Mouse (Mus musculus): ENCODE measurements at regions not wholly inside any gene's neighbourhood (a gene's known extent, or its start where the extent isn't known, plus 50 kb on each side); places are given as distances from the start of the nearest gene placed in this dataset.
A peak's percentile ranks its signal among the peaks of the same experiment; 100 is the strongest.

DNA sequence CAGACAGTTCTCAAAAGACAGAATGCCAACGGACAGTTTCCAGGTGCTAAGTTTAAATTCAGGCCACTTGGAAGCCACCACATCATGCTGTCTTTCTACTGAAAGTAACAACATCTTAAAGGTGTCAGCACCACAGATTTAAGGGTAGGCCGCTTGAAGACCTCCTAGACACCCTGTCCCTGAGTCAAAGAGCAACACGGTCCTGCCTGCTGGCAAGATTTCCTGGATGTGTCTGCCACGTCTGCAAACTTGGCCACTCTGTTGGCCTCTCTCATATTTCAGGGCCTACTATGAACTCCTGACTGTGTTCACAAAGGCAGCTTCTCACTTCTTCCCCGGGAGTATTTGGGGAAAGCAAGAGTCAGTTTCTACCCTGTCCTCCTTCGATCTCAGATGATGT, 194.7 kb upstream of the Esrrg start:
- no peaks in the 10 kb centered on the region for H3K27me3 ChIP-seq (replicated peaks)
- no peaks in the 10 kb centered on the region for H3K36me3 ChIP-seq (replicated peaks)
- 89% methylated on average over 6 of the region's 6 CpGs for WGBS
- no peak overlapping the region for H3K27ac ChIP-seq
- H3K4me1 ChIP-seq: no peaks in the 10 kb centered on the region
- ATAC-seq (replicated peaks): no peak
- H3K9ac ChIP-seq: no peak overlapping the region
- H3K4me3 ChIP-seq: no peak overlapping the region
- no peaks in the 10 kb centered on the region for H3K9me3 ChIP-seq
- no peak overlapping the region for H3K4me2 ChIP-seq

DNA sequence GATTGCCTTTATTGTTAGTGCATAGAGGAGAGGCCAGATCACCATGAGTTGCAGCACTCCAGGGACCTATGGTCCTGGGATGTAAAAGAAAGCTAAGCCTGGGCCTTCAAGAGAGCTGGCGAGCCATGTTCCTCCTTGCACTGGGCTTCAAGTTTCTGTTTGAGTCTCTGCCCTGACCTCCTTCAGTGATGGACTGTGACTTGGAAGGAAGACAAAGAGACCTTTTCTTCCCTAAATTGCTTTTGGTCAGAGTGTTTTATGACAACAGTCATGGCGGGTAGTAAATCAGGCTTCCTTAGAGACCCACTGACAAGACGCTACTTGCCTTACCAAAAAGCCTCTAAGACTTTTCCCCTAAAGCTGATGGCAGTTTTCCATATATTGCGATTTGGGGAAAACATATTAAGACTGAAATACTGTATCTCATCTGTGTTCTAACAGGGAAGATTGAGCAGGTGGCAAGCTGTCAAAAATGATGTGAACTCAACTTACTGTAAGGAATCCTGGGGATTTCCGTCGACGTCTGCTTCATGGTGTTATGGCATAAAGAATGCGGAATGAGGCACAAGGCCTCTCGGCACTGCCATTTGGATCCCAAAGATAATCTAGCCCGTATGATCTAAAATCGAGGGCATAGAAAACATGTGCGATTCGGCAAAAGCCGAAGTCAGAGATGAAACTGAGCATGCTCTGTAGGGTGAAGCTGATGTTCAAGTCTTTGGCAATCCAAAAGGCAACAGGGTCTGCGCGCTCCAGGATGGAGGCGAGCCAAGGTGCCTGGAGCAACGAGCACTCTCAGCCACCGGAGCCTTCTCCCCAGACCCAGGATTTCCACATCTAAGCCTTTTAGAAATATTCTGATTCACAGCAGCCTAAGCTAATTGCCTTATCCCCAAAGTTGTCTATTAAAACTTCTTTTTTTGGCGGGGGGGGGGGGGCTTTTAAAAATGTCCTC, 190.1 kb upstream of the Esrrg start:
- H3K4me3 ChIP-seq: no peak overlapping the region
- no peak for ATAC-seq (replicated peaks)
- no peak overlapping the region for H3K27ac ChIP-seq
- H3K27me3 ChIP-seq (replicated peaks): no peaks in the 10 kb centered on the region
- no peaks in the 10 kb centered on the region for H3K9me3 ChIP-seq
- no peaks in the 10 kb centered on the region for H3K4me1 ChIP-seq
- H3K9ac ChIP-seq: no peak overlapping the region
- WGBS: 87% methylated on average over 20 of the region's 20 CpGs
- no peak overlapping the region for H3K4me2 ChIP-seq
- no peaks in the 10 kb centered on the region for H3K36me3 ChIP-seq (replicated peaks)

DNA sequence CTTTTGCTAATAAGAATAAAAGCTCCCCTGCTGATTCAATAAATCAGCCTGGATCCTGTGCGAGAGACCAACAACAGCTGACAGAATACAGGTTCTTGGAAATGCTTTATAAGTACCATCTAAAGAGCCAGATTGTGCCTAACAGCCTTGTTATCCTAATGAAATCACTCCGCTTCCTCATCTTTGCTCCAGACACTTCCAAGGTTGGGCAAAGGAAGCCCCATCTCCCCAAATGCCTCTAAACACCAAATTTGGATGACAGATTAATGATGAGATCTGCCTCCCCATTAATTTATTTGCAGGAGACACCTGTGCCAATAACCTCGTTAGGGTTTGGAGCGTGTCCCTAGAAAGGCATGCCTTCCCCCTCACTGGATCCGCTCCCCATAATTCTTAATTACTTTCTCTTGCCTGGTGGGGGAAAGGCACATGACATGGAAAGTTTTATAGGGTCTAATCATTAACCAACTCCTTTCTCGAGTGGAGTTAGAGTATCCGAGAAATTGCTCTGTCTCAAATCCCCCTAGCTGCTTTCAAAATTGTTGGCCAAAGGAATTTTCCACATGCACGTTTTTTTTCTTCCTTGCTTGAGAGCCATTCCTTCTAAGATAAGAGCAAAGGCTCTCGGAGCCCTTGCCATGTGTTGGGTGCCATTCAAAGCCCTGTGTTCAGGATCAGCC, 179.9 kb upstream of the Esrrg start:
- no peaks in the 10 kb centered on the region for H3K9me3 ChIP-seq
- 77% methylated on average over 9 of the region's 9 CpGs for whole genome bisulfite sequencing
- H3K27ac ChIP-seq: no peak overlapping the region
- ATAC-seq (replicated peaks): no peak
- no peaks in the 10 kb centered on the region for H3K36me3 ChIP-seq (replicated peaks)
- no peak overlapping the region for H3K4me3 ChIP-seq
- no peaks in the 10 kb centered on the region for H3K4me1 ChIP-seq
- H3K9ac ChIP-seq: no peak overlapping the region
- no peaks in the 10 kb centered on the region for H3K27me3 ChIP-seq (replicated peaks)
- no peak overlapping the region for H3K4me2 ChIP-seq

DNA sequence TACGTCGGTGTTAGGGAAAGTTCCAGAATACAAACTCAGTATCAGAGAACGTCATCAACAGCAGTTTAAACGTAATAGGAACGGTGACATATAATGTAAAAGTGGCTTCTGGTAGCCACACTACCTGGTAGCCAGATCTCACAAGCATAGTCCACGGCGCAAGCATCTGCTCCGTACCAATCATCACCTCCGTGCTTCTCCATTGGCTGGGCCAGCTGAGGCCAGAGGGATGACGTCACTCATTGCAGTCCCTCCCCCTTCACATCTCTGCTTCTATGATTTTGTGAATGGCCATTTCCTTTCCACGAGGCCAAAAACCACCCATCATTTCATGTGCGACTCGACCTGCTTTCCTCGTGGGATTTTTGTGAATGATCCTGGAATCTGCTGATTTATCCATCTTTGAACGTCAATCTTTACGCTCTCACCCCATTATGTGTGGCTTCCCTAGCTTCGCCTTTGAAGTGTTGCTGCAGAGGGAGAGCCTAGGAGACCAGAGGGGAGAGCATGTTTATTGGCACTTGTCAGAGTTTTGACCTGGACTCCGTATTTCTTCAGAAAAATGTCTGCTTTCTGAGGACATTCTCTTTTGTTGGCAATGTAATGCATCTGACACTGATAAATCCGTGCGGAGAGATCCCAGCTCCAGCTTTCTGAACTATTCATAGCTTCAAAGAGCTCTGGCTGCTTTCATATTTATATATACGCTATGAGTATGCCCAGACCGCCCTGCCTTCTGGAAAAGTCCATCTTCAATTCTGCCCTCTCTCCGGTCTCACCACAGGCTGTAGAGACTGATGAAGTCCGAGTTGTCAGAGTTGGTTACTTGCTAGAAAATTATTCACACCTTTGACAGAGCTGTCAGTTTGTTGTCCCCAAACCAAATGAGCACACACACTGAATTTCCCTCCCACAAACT, 174.6 kb upstream of the Esrrg start:
- Histone ChIP-seq H3K27ac (no peak overlapping the region), H3K4me3 (no peak overlapping the region), H3K27me3 (replicated peaks) (no peaks in the 10 kb centered on the region), H3K4me1 (no peaks in the 10 kb centered on the region), H3K36me3 (replicated peaks) (no peaks in the 10 kb centered on the region), H3K9ac (no peak overlapping the region), H3K9me3 (no peaks in the 10 kb centered on the region), H3K4me2 (no peak overlapping the region)
- no peak for ATAC-seq (replicated peaks)
- 76% methylated on average over 24 of the region's 24 CpGs for WGBS

DNA sequence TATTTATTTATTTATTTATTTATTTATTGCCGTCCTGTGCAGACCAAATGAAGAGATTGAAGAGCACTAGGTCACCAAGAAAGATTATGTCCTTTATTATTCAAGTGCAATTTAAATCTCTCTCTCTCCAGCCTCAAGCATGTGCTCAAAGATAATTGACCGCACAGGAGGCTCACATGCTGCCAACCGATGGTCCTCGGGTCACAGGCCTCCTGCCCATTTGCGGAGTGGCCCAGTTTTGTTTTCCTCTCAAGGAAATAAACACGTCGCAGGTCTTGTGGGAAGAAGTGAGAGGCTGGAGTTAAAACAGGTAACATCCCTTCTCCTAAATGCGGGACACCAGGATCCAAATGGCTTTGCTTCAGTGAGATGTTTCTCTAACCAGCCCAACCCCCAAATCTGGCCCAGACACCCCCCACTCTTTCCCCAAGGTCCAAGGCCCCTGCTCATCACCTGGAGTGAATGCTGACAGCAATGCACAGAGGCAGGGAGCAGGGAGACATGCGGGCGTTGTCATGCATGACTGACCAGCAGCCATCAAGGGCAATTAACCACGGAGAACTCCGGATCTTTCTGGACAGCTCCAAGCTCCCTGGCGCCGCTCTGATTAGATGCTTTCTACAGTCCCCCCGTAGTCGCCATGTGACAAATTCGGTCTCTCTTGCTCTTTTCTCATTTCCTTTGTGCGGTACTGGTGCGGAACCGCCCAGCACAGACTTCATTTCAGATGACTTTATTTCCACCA, 169.2 kb upstream of the Esrrg start:
- Histone ChIP-seq H3K9ac (no peak overlapping the region), H3K36me3 (replicated peaks) (no peaks in the 10 kb centered on the region), H3K4me3 (no peak overlapping the region), H3K4me2 (peak overlapping the region; percentile 36), H3K27me3 (replicated peaks) (no peaks in the 10 kb centered on the region), H3K27ac (no peak overlapping the region), H3K9me3 (no peaks in the 10 kb centered on the region), H3K4me1 (0 out of 2 replicates have a peak, but pooled peaks cover 2% of the 10 kb centered on the region)
- WGBS: 46% methylated on average over 20 of the region's 20 CpGs
- ATAC-seq (replicated peaks): no peak

DNA sequence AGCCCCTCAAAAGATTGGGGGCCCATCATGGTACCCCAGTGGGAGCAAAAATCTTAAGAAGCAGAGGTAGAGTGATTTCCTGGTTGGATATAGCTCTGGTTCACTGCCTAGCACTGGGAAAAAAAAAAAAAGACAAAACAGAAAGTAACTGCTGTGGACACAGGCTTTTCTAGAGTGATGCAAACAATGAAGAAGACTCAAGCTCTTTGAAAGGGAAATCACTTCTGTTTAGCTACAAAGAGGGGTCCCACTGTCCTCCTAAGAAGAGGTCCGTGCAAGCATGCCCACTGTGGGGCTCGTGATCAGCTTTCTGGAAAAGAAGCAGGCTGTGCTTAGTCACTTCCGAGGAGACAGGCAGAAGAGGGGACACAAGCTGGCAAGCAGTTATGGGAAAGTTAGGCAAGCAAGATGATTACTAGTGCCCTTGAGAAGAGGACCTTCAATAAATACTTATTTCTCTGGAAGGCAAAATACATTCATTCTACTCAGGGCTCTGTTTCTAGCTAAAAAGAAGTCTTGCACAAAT, 166.9 kb upstream of the Esrrg start:
- H3K4me2 ChIP-seq: no peak overlapping the region
- 45% methylated on average over 3 of the region's 3 CpGs for WGBS

DNA sequence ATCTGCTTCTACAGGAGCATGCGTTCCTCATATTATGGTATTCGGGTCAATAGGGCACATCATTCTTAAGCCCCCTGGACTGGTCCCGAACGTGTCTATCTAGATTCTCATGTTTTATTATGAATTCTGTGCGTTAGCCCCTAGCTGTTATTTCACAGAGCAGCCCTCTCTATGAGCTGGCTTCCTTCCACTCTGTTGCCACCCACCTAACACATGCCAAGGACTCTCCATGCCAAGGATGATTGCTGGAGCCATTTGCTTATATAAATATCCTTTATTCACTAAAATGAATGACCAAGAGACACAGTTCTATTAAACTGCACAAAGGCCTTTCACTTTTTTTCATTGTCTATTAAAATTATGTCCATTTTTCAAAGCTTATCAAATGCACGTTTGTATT, 162.1 kb upstream of the Esrrg start:
- Histone ChIP-seq H3K4me2 (no peak overlapping the region), H3K9me3 (no peaks in the 10 kb centered on the region), H3K27me3 (replicated peaks) (no peaks in the 10 kb centered on the region), H3K4me3 (no peak overlapping the region), H3K27ac (no peak overlapping the region), H3K9ac (no peak overlapping the region), H3K36me3 (replicated peaks) (no peaks in the 10 kb centered on the region), H3K4me1 (no peaks in the 10 kb centered on the region)
- no peak for ATAC-seq (replicated peaks)
- WGBS: 89% methylated on average over 6 of the region's 6 CpGs

More for the DNA sequence above, 166.9 kb upstream of the Esrrg start:
- H3K36me3 ChIP-seq (replicated peaks): no peaks in the 10 kb centered on the region
- H3K9me3 ChIP-seq: no peaks in the 10 kb centered on the region
- 0 out of 2 replicates have a peak, but pooled peaks cover 2% of the 10 kb centered on the region for H3K4me1 ChIP-seq
- no peaks in the 10 kb centered on the region for H3K27me3 ChIP-seq (replicated peaks)
- no peak overlapping the region for H3K4me3 ChIP-seq
- H3K27ac ChIP-seq: no peak overlapping the region
- H3K9ac ChIP-seq: no peak overlapping the region
- no peak for ATAC-seq (replicated peaks)

DNA sequence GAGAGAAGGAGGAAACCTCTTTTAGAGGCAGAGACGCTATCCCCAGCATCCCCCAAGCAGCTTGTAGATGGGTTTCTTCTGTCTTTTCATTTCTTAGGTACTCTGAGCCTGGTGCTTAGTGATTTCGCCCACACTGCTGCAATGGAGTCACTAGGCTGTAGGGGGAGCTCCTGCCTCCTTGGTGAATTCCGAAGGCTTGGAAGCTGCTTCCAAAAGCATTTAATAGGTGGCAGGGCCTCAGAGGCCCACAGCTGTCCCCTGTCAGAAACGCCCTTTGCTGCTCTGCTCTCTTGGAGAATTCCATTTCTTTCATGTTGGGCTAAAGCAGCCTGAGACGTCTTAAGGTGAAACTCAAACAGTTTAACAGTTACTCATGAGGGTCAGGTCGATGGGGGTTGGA, 160.4 kb upstream of the Esrrg start:
- no peaks in the 10 kb centered on the region for H3K27me3 ChIP-seq (replicated peaks)
- no peaks in the 10 kb centered on the region for H3K4me1 ChIP-seq
- no peak overlapping the region for H3K27ac ChIP-seq
- no peak for ATAC-seq (replicated peaks)
- no peak overlapping the region for H3K4me3 ChIP-seq
- H3K4me2 ChIP-seq: no peak overlapping the region
- H3K9me3 ChIP-seq: no peaks in the 10 kb centered on the region
- 17% methylated on average over 6 of the region's 6 CpGs for WGBS
- H3K36me3 ChIP-seq (replicated peaks): no peaks in the 10 kb centered on the region
- H3K9ac ChIP-seq: no peak overlapping the region

DNA sequence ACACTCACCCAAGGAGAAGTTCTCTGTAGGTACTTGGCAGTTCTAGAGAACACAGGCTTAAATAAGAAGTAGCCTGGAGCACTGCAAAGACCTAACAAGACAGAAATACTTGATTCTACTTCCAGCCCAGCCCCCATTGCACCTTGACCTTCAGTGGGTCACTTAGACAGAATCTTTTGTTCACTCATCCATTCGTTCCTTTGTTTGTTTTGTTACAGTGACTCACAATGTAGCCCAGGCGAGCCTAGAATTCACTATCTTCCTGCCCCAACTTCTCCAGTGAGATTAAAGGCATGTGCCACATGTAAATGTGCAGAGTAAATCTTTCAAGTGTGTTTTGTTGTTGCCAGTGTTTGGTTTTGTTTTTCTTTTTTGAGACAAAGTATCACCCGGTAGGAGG, 158.5 kb upstream of the Esrrg start:
- Histone ChIP-seq H3K27me3 (replicated peaks) (no peaks in the 10 kb centered on the region), H3K9ac (no peak overlapping the region), H3K36me3 (replicated peaks) (no peaks in the 10 kb centered on the region), H3K4me3 (no peak overlapping the region), H3K9me3 (no peaks in the 10 kb centered on the region), H3K4me2 (no peak overlapping the region), H3K4me1 (no peaks in the 10 kb centered on the region), H3K27ac (no peak overlapping the region)
- 31% methylated on average over 3 of the region's 3 CpGs for WGBS
- no peak for ATAC-seq (replicated peaks)

DNA sequence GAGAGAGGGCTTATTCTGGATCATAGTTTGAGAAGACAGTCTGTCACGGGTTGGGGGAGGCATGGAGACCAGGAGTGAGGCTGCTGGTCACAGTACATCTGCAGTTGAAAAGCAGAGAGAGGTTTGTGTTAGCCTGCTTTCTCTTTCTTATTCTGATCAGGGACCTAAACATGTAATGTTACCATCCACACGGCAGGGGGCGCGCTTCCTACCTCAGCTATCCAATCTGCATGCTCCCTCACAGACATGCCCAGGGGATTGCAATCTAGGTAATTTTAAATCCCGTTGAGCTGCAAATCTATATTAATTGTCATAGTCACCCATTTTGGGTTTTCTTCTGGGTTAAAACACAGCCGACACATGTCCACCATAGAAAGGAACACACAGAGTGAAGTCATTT, 156.4 kb upstream of the Esrrg start:
- Histone ChIP-seq H3K9ac (no peak overlapping the region), H3K4me2 (no peak overlapping the region), H3K36me3 (replicated peaks) (no peaks in the 10 kb centered on the region), H3K4me3 (no peak overlapping the region), H3K27me3 (replicated peaks) (no peaks in the 10 kb centered on the region), H3K27ac (no peak overlapping the region), H3K4me1 (no peaks in the 10 kb centered on the region), H3K9me3 (no peaks in the 10 kb centered on the region)
- WGBS: 36% methylated on average over 6 of the region's 6 CpGs
- no peak for ATAC-seq (replicated peaks)

DNA sequence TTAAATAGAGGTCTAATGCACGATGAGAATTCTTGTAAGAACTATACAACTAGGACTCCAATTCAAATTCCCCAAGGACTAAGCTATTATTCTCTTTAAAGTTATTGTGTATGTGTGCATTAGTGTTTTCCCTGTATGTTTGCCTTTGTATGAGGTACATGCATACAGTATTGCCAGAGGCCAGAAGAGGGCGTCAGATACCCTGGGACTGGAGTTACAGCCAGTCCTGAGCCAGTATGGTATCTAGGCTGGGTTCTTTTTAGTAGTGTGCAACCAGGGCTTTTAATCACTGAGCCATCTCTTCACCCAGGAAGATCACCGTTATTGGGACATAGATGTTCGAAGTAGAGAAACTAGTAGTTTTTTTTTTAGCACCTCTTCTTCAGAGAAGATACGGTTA, 154.2 kb upstream of the Esrrg start:
- ATAC-seq (replicated peaks): no peak
- 64% methylated on average over 5 of the region's 5 CpGs for WGBS
- Histone ChIP-seq H3K9me3 (0 out of 2 replicates have a peak, but pooled peaks cover 3% of the 10 kb centered on the region), H3K4me2 (no peak overlapping the region), H3K27me3 (replicated peaks) (no peaks in the 10 kb centered on the region), H3K27ac (no peak overlapping the region), H3K9ac (no peak overlapping the region), H3K4me1 (no peaks in the 10 kb centered on the region), H3K36me3 (replicated peaks) (no peaks in the 10 kb centered on the region), H3K4me3 (no peak overlapping the region)
